Mouse (Mus musculus) liver, postnatal 0 days (tissue): Measurements from ENCODE around the gene Nyap1. TPM values are rescaled to one million over a fixed set of nuclear protein-coding genes. Genes with fewer than 3 reads are reported as not detected.

Experiments
- ATAC-seq: fragments of 200-750 bp; cut with Nextera tagmentation; 2 replicates; pipeline ENCODE4 v1.8.0; 2017; ENCODE audit warnings: mild to moderate bottlenecking, moderate library complexity
- DNase-seq: peaks from one replicate; pipeline ENCODE4 v3.0.0-alpha.2; 2016
- H3K27ac ChIP-seq: fragments of 300-500 bp; sonication (generic); 2 replicates; pipeline ENCODE4 v1.5.1; 2014; ENCODE audit warnings: antibody characterized with exemption, moderate library complexity, mild to moderate bottlenecking, low read depth
- H3K27me3 ChIP-seq: fragments of 300-500 bp; sonication (generic); 2 replicates; pipeline ENCODE4 v1.6.1; 2014; ENCODE audit warnings: low read length, control low read depth, mixed read lengths; ENCODE audit not compliant: insufficient read depth
- H3K36me3 ChIP-seq: fragments of 300-500 bp; sonication (generic); replicated peaks from 2 replicates; pipeline ENCODE4 v1.6.1; 2014; ENCODE audit warnings: mild to moderate bottlenecking, control low read depth, low read length, moderate library complexity, mixed read lengths; ENCODE audit not compliant: insufficient read depth
- H3K4me1 ChIP-seq: fragments of 300-500 bp; sonication (generic); 2 replicates; pipeline ENCODE4 v1.6.1; 2014; ENCODE audit warnings: antibody characterized with exemption, mild to moderate bottlenecking, control low read depth; ENCODE audit not compliant: insufficient read depth
- H3K4me2 ChIP-seq: fragments of 300-500 bp; sonication (generic); 2 replicates; pipeline ENCODE4 v1.6.1; 2014; ENCODE audit warnings: low read depth, mild to moderate bottlenecking, low read length, moderate library complexity, mixed read lengths
- H3K4me3 ChIP-seq: fragments of 300-500 bp; sonication (generic); 2 replicates; pipeline ENCODE4 v1.5.1; 2014; ENCODE audit warnings: low read depth, low read length
- H3K9ac ChIP-seq: fragments of 300-500 bp; sonication (generic); replicated peaks from 2 replicates; pipeline ENCODE4 v1.6.1; 2014; ENCODE audit warnings: mild to moderate bottlenecking, moderate library complexity
- H3K9me3 ChIP-seq: fragments of 300-500 bp; sonication (generic); 2 replicates; pipeline ENCODE4 v1.6.1; 2016; ENCODE audit warnings: mild to moderate bottlenecking, control low read depth, low read length, mixed read lengths
- CTCF ChIP-seq: sonication (generic); IDR thresholded peaks from 2 replicates; pipeline ENCODE4 v1.5.1; 2016; ENCODE audit warnings: antibody characterized with exemption, low read depth
- EP300 ChIP-seq: IDR thresholded peaks from 2 replicates; pipeline ENCODE4 v1.6.1; 2016; ENCODE audit warnings: antibody characterized with exemption, low read depth, mild to moderate bottlenecking
- WGBS: fragments of 180-500 bp; shearing (Covaris S2); extraction: QIAGEN DNeasy Blood & Tissue Kit; methylation state at CpG from one replicate; pipeline ENCODE4 v1.1.7; 2014; ENCODE audit not compliant: insufficient replicate concordance; 5-methylcytosine and 5-hydroxymethylcytosine counted together
- polyA plus RNA-seq: library from polyadenylated mRNA; unstranded; fragments of >200 nt; fragmentation: Nextera tagmentation; extraction: Ambion mirVana; gene quantifications from 2 replicates; pipeline ENCODE4 v1.2.1, GENCODE M21; 2015

The Nyap1 gene
- polyA plus RNA-seq, 1 experiment from 2014 or later = 0.18 TPM

- Histone ChIP-seq H3K36me3 (peaks cover 30% of the 10 kb centered on the region), H3K4me1 (peaks cover 42% of the 10 kb centered on the region), H3K4me3 (peak overlapping the region; percentile 89), H3K9me3 (no peaks in the 10 kb centered on the region), H3K9ac (peak overlapping the region; percentile 80), H3K27ac (peak overlapping the region; percentile 93), H3K27me3 (no peaks in the 10 kb centered on the region), H3K4me2 (peak overlapping the region; percentile 94)
- TF ChIP-seq CTCF (no peak), EP300 (no peak)
- 3% methylated on average over 28 of the region's 28 CpGs for WGBS
- ATAC-seq (no peak), DNase-seq (peak; percentile 49)
Observed at GRCm38 (mm10) chr5:137683388-137684293, 57.8 kb downstream of the Nyap1 start.

GRCm38 (mm10) chr5:137682526-137682925 lies 58.9 kb downstream of the Nyap1 start:
- H3K36me3 ChIP-seq = peaks cover 36% of the 10 kb centered on the region
- no peak for DNase-seq
- H3K4me2 ChIP-seq = peak overlapping the region; percentile 94
- H3K27ac ChIP-seq = no peak overlapping the region
- no peaks in the 10 kb centered on the region for H3K27me3 ChIP-seq
- ATAC-seq = no peak
- H3K9ac ChIP-seq = peak overlapping the region; percentile 1; the same call in 1 of the 2 replicates
- TF ChIP-seq CTCF = no peak
- TF ChIP-seq EP300 = no peak
- H3K4me1 ChIP-seq = peaks cover 45% of the 10 kb centered on the region
- H3K4me3 ChIP-seq = peak overlapping the region; percentile 89
- H3K9me3 ChIP-seq = no peaks in the 10 kb centered on the region
- 92% methylated on average over 6 of the region's 6 CpGs for WGBS

Other genes starting within 250 kb of the Nyap1 start
- gene Pop7, start 239.1 kb downstream of the Nyap1 start, polyA plus RNA-seq = 27.5 and 27.7 TPM in 2 replicates
- gene Gigyf1, start 223.1 kb downstream of the Nyap1 start, polyA plus RNA-seq = 2.8 and 4.0 TPM in 2 replicates
- 0.13 and 0.26 TPM in 2 replicates for gene Epo, start 208.4 kb downstream of the Nyap1 start, polyA plus RNA-seq
- 165 and 177 TPM in 2 replicates for gene Gnb2, start 208.1 kb downstream of the Nyap1 start, polyA plus RNA-seq
- gene Actl6b, start 188.1 kb downstream of the Nyap1 start, polyA plus RNA-seq = not detected in 2 replicates
- 148 and 157 TPM in 2 replicates for gene Tfr2, start 171.8 kb downstream of the Nyap1 start, polyA plus RNA-seq
- 26.2 and 28.3 TPM in 2 replicates for gene Mospd3, start 140.5 kb downstream of the Nyap1 start, polyA plus RNA-seq
- 12.9 and 14.7 TPM in 2 replicates for gene Pcolce, start 127.8 kb downstream of the Nyap1 start, polyA plus RNA-seq
- not detected in 2 replicates for gene Fbxo24, start 112.6 kb downstream of the Nyap1 start, polyA plus RNA-seq
- 24.1 and 24.3 TPM in 2 replicates for gene Lrch4, start 112.5 kb downstream of the Nyap1 start, polyA plus RNA-seq
- 2.4 and 2.6 TPM in 2 replicates for gene Gm20605, start 112.4 kb downstream of the Nyap1 start, polyA plus RNA-seq
- 3.4 and 4.0 TPM in 2 replicates for gene Sap25, start 100.3 kb downstream of the Nyap1 start, polyA plus RNA-seq
- gene Irs3, start 95.9 kb downstream of the Nyap1 start, polyA plus RNA-seq = 0.11 TPM in 1 of 2 replicates, not detected in the other
- gene Agfg2, start 56.9 kb downstream of the Nyap1 start, polyA plus RNA-seq = 29.5 and 34.1 TPM in 2 replicates
- 65.3 and 65.9 TPM in 2 replicates for gene Tsc22d4, start 4.1 kb upstream of the Nyap1 start, polyA plus RNA-seq
- 13.4 and 18.1 TPM in 2 replicates for gene Ppp1r35, start 37.2 kb upstream of the Nyap1 start, polyA plus RNA-seq
- gene Mepce, start 46.0 kb upstream of the Nyap1 start, polyA plus RNA-seq = 4.7 and 5.0 TPM in 2 replicates
- 1.5 and 1.9 TPM in 2 replicates for gene Zcwpw1, start 46.2 kb upstream of the Nyap1 start, polyA plus RNA-seq
- gene Pilra, start 94.7 kb upstream of the Nyap1 start, polyA plus RNA-seq = 8.7 and 12.1 TPM in 2 replicates
- gene Pilrb1, start 116.5 kb upstream of the Nyap1 start, polyA plus RNA-seq = 11.7 and 11.9 TPM in 2 replicates
- gene Pilrb2, start 130.2 kb upstream of the Nyap1 start, polyA plus RNA-seq = 11.6 and 13.2 TPM in 2 replicates
- 81.3 and 89.1 TPM in 2 replicates for gene Cyp3a13, start 180.0 kb upstream of the Nyap1 start, polyA plus RNA-seq
- 0.22 and 0.26 TPM in 2 replicates for gene Gjc3, start 221.5 kb upstream of the Nyap1 start, polyA plus RNA-seq
- gene Azgp1, start 239.9 kb upstream of the Nyap1 start, polyA plus RNA-seq = 745 and 764 TPM in 2 replicates